Mouse (Mus musculus) ES-E14 (cell line): Measurements from ENCODE around the gene Exph5. TPM values are rescaled to one million over a fixed set of nuclear protein-coding genes. Genes with fewer than 3 reads are reported as not detected.

ENCODE experiments used
- DNase-seq: peaks from one replicate; pipeline ENCODE4 v3.0.0-alpha.2; 2013; ENCODE audit warnings: low read depth, low spot score
- H3K27ac ChIP-seq: 2 replicates; pipeline ENCODE4 v1.5.1; 2012; ENCODE audit warnings: low read depth, mild to moderate bottlenecking, low read length, moderate library complexity, mixed read lengths; ENCODE audit not compliant: poor library complexity, insufficient read depth, severe bottlenecking
- H3K36me3 ChIP-seq: 2 replicates; pipeline ENCODE4 v1.6.1; 2012; ENCODE audit warnings: mild to moderate bottlenecking, low read length, moderate library complexity, mixed read lengths; ENCODE audit not compliant: control insufficient read depth, poor library complexity, insufficient read depth, severe bottlenecking
- H3K4me1 ChIP-seq, 2 experiments: fragments of 150-350 bp in 1 of 2; sonication (generic) in 1 of 2; 2 replicates each; pipeline ENCODE4 v1.6.1; 2012; ENCODE audit warnings: low read length in 2 of 2, mild to moderate bottlenecking in 1 of 2, mixed read lengths in 1 of 2; ENCODE audit not compliant: control insufficient read depth in 2 of 2, insufficient read depth in 2 of 2, poor library complexity in 1 of 2
- H3K4me3 ChIP-seq, 2 experiments: fragments of 150-350 bp in 1 of 2; sonication (generic) in 1 of 2; 2 replicates each; pipeline ENCODE4 v1.5.1; 2012; ENCODE audit warnings: low read length in 2 of 2, low read depth in 1 of 2, mild to moderate bottlenecking in 1 of 2, mixed read lengths in 1 of 2; ENCODE audit not compliant: insufficient read depth in 1 of 2, poor library complexity in 1 of 2, severe bottlenecking in 1 of 2
- H3K9ac ChIP-seq: 2 replicates; pipeline ENCODE4 v1.6.1; 2012; ENCODE audit warnings: low read depth, mild to moderate bottlenecking, low read length, mixed read lengths; ENCODE audit not compliant: poor library complexity, insufficient read depth, severe bottlenecking
- H3K9me3 ChIP-seq: fragments of 150-350 bp; sonication (generic); 2 replicates; pipeline ENCODE4 v1.6.1; 2012; ENCODE audit warnings: low read depth, mild to moderate bottlenecking, low read length; ENCODE audit not compliant: control insufficient read depth, insufficient read depth
- CHD2 ChIP-seq: IDR thresholded peaks from 2 replicates; pipeline ENCODE4 v1.6.1; 2014; ENCODE audit warnings: mild to moderate bottlenecking, low read depth, low read length, inconsistent platforms
- HCFC1 ChIP-seq: IDR thresholded peaks from 2 replicates; pipeline ENCODE4 v1.6.1; 2012; ENCODE audit warnings: low read length, inconsistent platforms, borderline replicate concordance; ENCODE audit not compliant: insufficient read depth
- MAFK ChIP-seq: IDR thresholded peaks from 2 replicates; pipeline ENCODE4 v1.6.1; 2014; ENCODE audit warnings: mild to moderate bottlenecking, low read depth, low read length, inconsistent platforms; ENCODE audit not compliant: insufficient read depth
- ZC3H11A ChIP-seq: IDR thresholded peaks from 2 replicates; pipeline ENCODE4 v1.6.1; 2012; ENCODE audit warnings: low read depth, mild to moderate bottlenecking, inconsistent platforms, low read length, borderline replicate concordance
- ZNF384 ChIP-seq: IDR thresholded peaks from 2 replicates; pipeline ENCODE4 v1.6.1; 2012; ENCODE audit warnings: low read depth, low read length, inconsistent platforms
- in situ Hi-C, 2 experiments: fragments of 600-800 bp; cut with MboI; formaldehyde crosslinking; loops; one replicate each; pipeline ENCODE4 v1.15.1; 2025; ENCODE audit warnings: low sequenced_read_pairs in 2 of 2, inconsistent platforms in 1 of 2; ENCODE audit not compliant: unreplicated experiment in 2 of 2
- total RNA-seq: library from RNA; depleted of rRNA; stranded (reverse); fragments of 300-350 nt; gene quantifications from 2 replicates; pipeline ENCODE4 v1.2.3, GENCODE M21; 2012

Exph5 gene
- total RNA-seq, 1 experiment, result 0.27 TPM

- Histone ChIP-seq H3K4me1 (no peaks in the 10 kb centered on the region), H3K9ac (no peak overlapping the region), H3K4me3 (no peak overlapping the region), H3K9me3 (no peaks in the 10 kb centered on the region), H3K27ac (no peak overlapping the region), H3K36me3 (no peaks in the 10 kb centered on the region)
- DNase-seq, result no peak
- TF ChIP-seq ZNF384 (no peak), ZC3H11A (no peak), HCFC1 (no peak), CHD2 (no peak), MAFK (no peak)
- in situ Hi-C loops, result loop anchor here in 1 of 2 experiments (25.0 kb wide), 1 partner anchor 114 kb away; no protein-coding TSS in a partner anchor
Measured at GRCm38 (mm10) chr9:53375907-53376306, 74.4 kb downstream of the Exph5 start.

DNA sequence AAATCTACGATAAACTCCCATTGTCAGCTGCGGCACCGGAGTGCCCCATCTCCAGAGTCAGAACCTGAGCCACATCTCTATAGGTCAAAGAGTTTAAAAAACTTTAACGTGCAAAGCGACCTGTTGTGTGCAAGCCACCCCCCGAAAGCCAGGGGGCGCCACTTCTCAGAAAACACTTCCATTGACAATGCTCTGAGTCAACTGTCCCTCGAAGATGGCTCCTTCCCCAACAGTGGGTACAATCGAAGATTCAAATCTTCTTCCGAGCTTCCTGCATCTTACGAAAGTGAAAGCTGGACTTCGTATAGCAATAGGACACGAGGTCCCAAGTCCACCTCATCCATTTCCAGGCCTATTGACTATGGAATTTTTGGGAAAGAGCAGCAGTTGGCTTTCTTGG, 75.3 kb downstream of the Exph5 start:
- TF ChIP-seq CHD2 (no peak), ZC3H11A (no peak), MAFK (no peak), HCFC1 (no peak), ZNF384 (no peak)
- Histone ChIP-seq H3K36me3 (no peaks in the 10 kb centered on the region), H3K27ac (no peak overlapping the region), H3K4me1 (no peaks in the 10 kb centered on the region; a peak in 1 of 4 replicates), H3K9me3 (no peaks in the 10 kb centered on the region), H3K9ac (no peak overlapping the region), H3K4me3 (no peak overlapping the region)
- peak; percentile 21 for DNase-seq
- in situ Hi-C loops, result loop anchor here in 1 of 2 experiments (25.0 kb wide), 1 partner anchor 115 kb away; no protein-coding TSS in a partner anchor

- Histone ChIP-seq H3K4me1 (no peaks in the 10 kb centered on the region; a peak in 1 of 4 replicates), H3K9me3 (no peaks in the 10 kb centered on the region), H3K9ac (no peak overlapping the region), H3K27ac (no peak overlapping the region), H3K4me3 (no peak overlapping the region), H3K36me3 (no peaks in the 10 kb centered on the region)
- in situ Hi-C loops, result loop anchor here in 1 of 2 experiments (25.0 kb wide), 1 partner anchor 115 kb away; no protein-coding TSS in a partner anchor
- TF ChIP-seq ZC3H11A (no peak), ZNF384 (no peak), HCFC1 (no peak), MAFK (no peak), CHD2 (no peak)
- no peak for DNase-seq
Measured at GRCm38 (mm10) chr9:53377597-53377996, 76.1 kb downstream of the Exph5 start.

DNA sequence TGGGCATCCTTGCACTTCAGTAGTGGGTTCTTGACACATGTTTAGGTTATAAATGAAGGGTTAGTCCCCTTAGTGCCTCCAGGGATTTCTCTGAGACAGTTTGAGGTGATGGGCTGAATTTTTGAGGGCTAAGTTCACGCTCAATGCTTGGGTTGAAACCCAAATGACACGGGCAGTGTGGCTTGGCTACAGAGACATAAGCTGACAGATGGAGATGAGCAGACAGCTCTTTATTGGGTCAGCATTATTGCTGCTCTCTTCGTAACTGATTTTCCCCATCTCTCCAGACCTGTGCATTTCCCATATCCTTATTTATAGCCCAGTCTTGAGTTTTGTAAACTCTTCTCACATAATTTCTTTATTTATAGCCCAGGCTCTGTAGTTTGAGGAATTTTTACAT, 76.7 kb downstream of the Exph5 start:
- TF ChIP-seq ZC3H11A (no peak), MAFK (no peak), HCFC1 (no peak), CHD2 (no peak)
- Histone ChIP-seq H3K9ac (no peak overlapping the region), H3K4me3 (no peak overlapping the region), H3K4me1 (no peaks in the 10 kb centered on the region; a peak in 1 of 4 replicates), H3K36me3 (no peaks in the 10 kb centered on the region), H3K9me3 (no peaks in the 10 kb centered on the region), H3K27ac (no peak overlapping the region)
- in situ Hi-C loops, result loop anchor here in 1 of 2 experiments (25.0 kb wide), 1 partner anchor 116 kb away; no protein-coding TSS in a partner anchor
- DNase-seq, result no peak
